Mouse (Mus musculus) adrenal gland, adult 2 months (tissue): ENCODE measurements around the gene Armc10. TPM values are rescaled to one million over a fixed set of nuclear protein-coding genes. Genes with fewer than 3 reads are reported as not detected.
"Not testable (repeated sequence)": the region's sequence is repeated elsewhere in the genome, so short reads cannot be mapped to it uniquely, and the experiment has no call there.

Experiments used
- DNase-seq: peaks from one replicate; pipeline ENCODE4 v3.0.0; 2021
- long read RNA-seq: library from polyadenylated mRNA; stranded (forward); transcript quantifications from one replicate; pipeline ENCODE4 v2.0.0, GENCODE M21; 2021
- polyA plus RNA-seq: library from polyadenylated mRNA; depleted of rRNA; stranded (reverse); fragments of >200 nt; gene quantifications from 2 replicates; pipeline ENCODE4 v1.2.3, GENCODE M21; 2012; rRNA removed
- total RNA-seq, 2 experiments: library from RNA; stranded (reverse); gene quantifications; 2 replicates each; pipeline ENCODE4 v1.2.3; 2021

The Armc10 gene
- total RNA-seq (10 to 100 TPM; 17.9 to 18.0 TPM), polyA plus RNA-seq (355 and 410 TPM in 2 replicates)
- long read RNA-seq, transcript Armc10-201 (6 exons, 2,221 nt) = major isoform, 11 of 13 reads
- long read RNA-seq, partial matches to known transcripts = 1 of 13 reads
- long read RNA-seq, other reads (novel, unspliced or antisense) = 1 of 13 reads

GRCm38 (mm10) chr5:21645439-21646132 lies at the start of gene Armc10, which contains the start of gene Fbxl13:
Gene Armc10, plus strand, starts transcription at chr5:21645813.
Gene Fbxl13, minus strand, starts transcription at chr5:21645634.
- DNase-seq = peak; percentile 90

- DNase-seq = not testable (repeated sequence)
Measured at GRCm38 (mm10) chr5:21599536-21599935, 46.1 kb upstream of the Armc10 start.

GRCm38 (mm10) chr5:21599961-21600360 lies 45.7 kb upstream of the Armc10 start:
- no peak for DNase-seq

- DNase-seq = peak; percentile 66
Measured at GRCm38 (mm10) chr5:21605936-21606335, 39.7 kb upstream of the Armc10 start.

GRCm38 (mm10) chr5:21608311-21609304 lies 37.0 kb upstream of the Armc10 start:
- peak; percentile 61 for DNase-seq

GRCm38 (mm10) chr5:21610996-21611395 lies 34.6 kb upstream of the Armc10 start:
- no peak for DNase-seq

- DNase-seq = not testable (repeated sequence)
Measured at GRCm38 (mm10) chr5:21614299-21614698, 31.3 kb upstream of the Armc10 start.

GRCm38 (mm10) chr5:21616450-21617009 lies 29.1 kb upstream of the Armc10 start:
- DNase-seq = no peak

GRCm38 (mm10) chr5:21625916-21626315 lies 19.7 kb upstream of the Armc10 start:
- no peak for DNase-seq

- DNase-seq = no peak
Measured at GRCm38 (mm10) chr5:21640961-21641360, 4.7 kb upstream of the Armc10 start.

GRCm38 (mm10) chr5:21643606-21644005 lies 2.0 kb upstream of the Armc10 start:
- DNase-seq = no peak

GRCm38 (mm10) chr5:21644891-21645438 lies 648 bp upstream of the Armc10 start:
- DNase-seq = no peak

GRCm38 (mm10) chr5:21646133-21646491 lies 499 bp downstream of the Armc10 start:
- no peak for DNase-seq

GRCm38 (mm10) chr5:21650736-21651135 lies 5.1 kb downstream of the Armc10 start:
- no peak for DNase-seq

GRCm38 (mm10) chr5:21651885-21652612 lies 6.4 kb downstream of the Armc10 start:
- no peak for DNase-seq

GRCm38 (mm10) chr5:21656912-21657311 lies 11.3 kb downstream of the Armc10 start:
- DNase-seq = no peak

- no peak for DNase-seq
Measured at GRCm38 (mm10) chr5:21658038-21658437, 12.4 kb downstream of the Armc10 start.

GRCm38 (mm10) chr5:21658623-21659395 lies 13.2 kb downstream of the Armc10 start:
- peak; percentile 85 for DNase-seq

- no peak for DNase-seq
Measured at GRCm38 (mm10) chr5:21660850-21661249, 15.2 kb downstream of the Armc10 start.

GRCm38 (mm10) chr5:21663081-21663480 lies 17.5 kb downstream of the Armc10 start:
- DNase-seq = peak; percentile 60
